Mouse (Mus musculus) spleen, adult 2 months (tissue): ENCODE measurements at regions not wholly inside any gene's neighbourhood (a gene's known extent, or its start where the extent isn't known, plus 50 kb on each side); places are given as distances from the start of the nearest gene placed in this dataset.

ENCODE experiments used
- CTCF ChIP-seq: fragments of 200-500 bp; IDR thresholded peaks from 2 replicates; pipeline ENCODE4 v1.5.1; 2011; ENCODE audit warnings: mild to moderate bottlenecking, inconsistent platforms; ENCODE audit not compliant: insufficient read depth, insufficient read length, insufficient replicate concordance; ENCODE audit errors: extremely low read depth
- POLR2A ChIP-seq: fragments of 200-500 bp; IDR thresholded peaks from 2 replicates; pipeline ENCODE4 v1.6.1; 2011; ENCODE audit warnings: low read depth, low read length, inconsistent platforms

- TF ChIP-seq CTCF (no peak), POLR2A (no peak)
These were observed 185.8 kb upstream of the Gypa start for GRCm38 (mm10) chr8:80307761-80308160.
